Mouse (Mus musculus) liver, postnatal 0 days (tissue): ENCODE results near the gene Tpsb2. TPM values are rescaled to one million over a fixed set of nuclear protein-coding genes. Genes with fewer than 3 reads are reported as not detected.

Source experiments
- ATAC-seq: fragments of 200-750 bp; cut with Nextera tagmentation; 2 replicates; pipeline ENCODE4 v1.8.0; 2017; ENCODE audit warnings: mild to moderate bottlenecking, moderate library complexity
- DNase-seq: peaks from one replicate; pipeline ENCODE4 v3.0.0-alpha.2; 2016
- H3K27ac ChIP-seq: fragments of 300-500 bp; sonication (generic); 2 replicates; pipeline ENCODE4 v1.5.1; 2014; ENCODE audit warnings: antibody characterized with exemption, moderate library complexity, mild to moderate bottlenecking, low read depth
- H3K27me3 ChIP-seq: fragments of 300-500 bp; sonication (generic); 2 replicates; pipeline ENCODE4 v1.6.1; 2014; ENCODE audit warnings: low read length, control low read depth, mixed read lengths; ENCODE audit not compliant: insufficient read depth
- H3K36me3 ChIP-seq: fragments of 300-500 bp; sonication (generic); replicated peaks from 2 replicates; pipeline ENCODE4 v1.6.1; 2014; ENCODE audit warnings: mild to moderate bottlenecking, control low read depth, low read length, moderate library complexity, mixed read lengths; ENCODE audit not compliant: insufficient read depth
- H3K4me1 ChIP-seq: fragments of 300-500 bp; sonication (generic); 2 replicates; pipeline ENCODE4 v1.6.1; 2014; ENCODE audit warnings: antibody characterized with exemption, mild to moderate bottlenecking, control low read depth; ENCODE audit not compliant: insufficient read depth
- H3K4me2 ChIP-seq: fragments of 300-500 bp; sonication (generic); 2 replicates; pipeline ENCODE4 v1.6.1; 2014; ENCODE audit warnings: low read depth, mild to moderate bottlenecking, low read length, moderate library complexity, mixed read lengths
- H3K4me3 ChIP-seq: fragments of 300-500 bp; sonication (generic); 2 replicates; pipeline ENCODE4 v1.5.1; 2014; ENCODE audit warnings: low read depth, low read length
- H3K9ac ChIP-seq: fragments of 300-500 bp; sonication (generic); replicated peaks from 2 replicates; pipeline ENCODE4 v1.6.1; 2014; ENCODE audit warnings: mild to moderate bottlenecking, moderate library complexity
- H3K9me3 ChIP-seq: fragments of 300-500 bp; sonication (generic); 2 replicates; pipeline ENCODE4 v1.6.1; 2016; ENCODE audit warnings: mild to moderate bottlenecking, control low read depth, low read length, mixed read lengths
- CTCF ChIP-seq: sonication (generic); IDR thresholded peaks from 2 replicates; pipeline ENCODE4 v1.5.1; 2016; ENCODE audit warnings: antibody characterized with exemption, low read depth
- EP300 ChIP-seq: IDR thresholded peaks from 2 replicates; pipeline ENCODE4 v1.6.1; 2016; ENCODE audit warnings: antibody characterized with exemption, low read depth, mild to moderate bottlenecking
- WGBS: fragments of 180-500 bp; shearing (Covaris S2); extraction: QIAGEN DNeasy Blood & Tissue Kit; methylation state at CpG from one replicate; pipeline ENCODE4 v1.1.7; 2014; ENCODE audit not compliant: insufficient replicate concordance; 5-methylcytosine and 5-hydroxymethylcytosine counted together
- polyA plus RNA-seq: library from polyadenylated mRNA; unstranded; fragments of >200 nt; fragmentation: Nextera tagmentation; extraction: Ambion mirVana; gene quantifications from 2 replicates; pipeline ENCODE4 v1.2.1, GENCODE M21; 2015

Gene Tpsb2
- polyA plus RNA-seq, 1 experiment from 2014 or later, result 0.75 TPM

GRCm38 (mm10) chr17:25338218-25338617, 27.9 kb upstream of the Tpsb2 start:
- H3K4me1 ChIP-seq, result peaks cover 17% of the 10 kb centered on the region
- H3K36me3 ChIP-seq, result no peaks in the 10 kb centered on the region
- 62% methylated on average over 4 of the region's 4 CpGs for WGBS
- ATAC-seq (peak; percentile 26), DNase-seq (peak; percentile 26)
- no peak overlapping the region for H3K4me2 ChIP-seq
- peak overlapping the region; percentile 60 for H3K27ac ChIP-seq
- TF ChIP-seq EP300 (no peak), CTCF (no peak)
- no peak overlapping the region for H3K4me3 ChIP-seq
- H3K27me3 ChIP-seq, result 0 out of 2 replicates have a peak, but pooled peaks cover 4% of the 10 kb centered on the region
- no peak overlapping the region for H3K9ac ChIP-seq
- no peaks in the 10 kb centered on the region for H3K9me3 ChIP-seq

GRCm38 (mm10) chr17:25340003-25340402, 26.1 kb upstream of the Tpsb2 start:
- peak; percentile 54 for ATAC-seq
- WGBS, result 72% methylated on average over 6 of the region's 6 CpGs
- TF ChIP-seq EP300 (no peak), CTCF (no peak)
- H3K27me3 ChIP-seq, result no peaks in the 10 kb centered on the region
- no peak overlapping the region for H3K4me2 ChIP-seq
- peak; percentile 50 for DNase-seq
- no peak overlapping the region for H3K4me3 ChIP-seq
- H3K36me3 ChIP-seq, result no peaks in the 10 kb centered on the region
- H3K9me3 ChIP-seq, result no peaks in the 10 kb centered on the region
- H3K9ac ChIP-seq, result no peak overlapping the region
- peaks cover 17% of the 10 kb centered on the region for H3K4me1 ChIP-seq
- H3K27ac ChIP-seq, result peak overlapping the region; percentile 68

- ATAC-seq (peak; percentile 93), DNase-seq (peak; percentile 76)
These were observed 24.6 kb upstream of the Tpsb2 start for GRCm38 (mm10) chr17:25341490-25341889.

GRCm38 (mm10) chr17:25345462-25345861, 20.6 kb upstream of the Tpsb2 start, which contains the start of gene Tpsab1:
Gene Tpsab1 (minus strand): TSS chr17:25345562.
- TF ChIP-seq EP300 (no peak), CTCF (no peak)
- Histone ChIP-seq H3K27me3 (no peaks in the 10 kb centered on the region), H3K27ac (no peak within 1 kb of the TSS), H3K9me3 (no peaks in the 10 kb centered on the region), H3K4me1 (peaks cover 12% of the 10 kb centered on the region), H3K36me3 (no peaks in the 10 kb centered on the region), H3K4me3 (no peak within 1 kb of the TSS), H3K4me2 (no peak within 1 kb of the TSS), H3K9ac (no peak within 1 kb of the TSS)
- 77% methylated on average over 4 of the region's 4 CpGs for WGBS
- DNase-seq (no peak), ATAC-seq (no peak)

More at GRCm38 (mm10) chr17:25341490-25341889, 24.6 kb upstream of the Tpsb2 start:
- Histone ChIP-seq H3K27me3 (no peaks in the 10 kb centered on the region), H3K4me1 (peaks cover 17% of the 10 kb centered on the region), H3K9ac (no peak overlapping the region), H3K9me3 (no peaks in the 10 kb centered on the region), H3K4me3 (no peak overlapping the region), H3K36me3 (no peaks in the 10 kb centered on the region), H3K4me2 (no peak overlapping the region), H3K27ac (peak overlapping the region; percentile 71)
- TF ChIP-seq CTCF (no peak), EP300 (no peak)
- 54% methylated on average over 3 of the region's 3 CpGs for WGBS

GRCm38 (mm10) chr17:25361291-25361690, 4.8 kb upstream of the Tpsb2 start:
- H3K36me3 ChIP-seq, result no peaks in the 10 kb centered on the region
- H3K27ac ChIP-seq, result no peak overlapping the region
- no peak overlapping the region for H3K4me3 ChIP-seq
- no peak overlapping the region for H3K9ac ChIP-seq
- no peaks in the 10 kb centered on the region for H3K4me1 ChIP-seq
- H3K27me3 ChIP-seq, result no peaks in the 10 kb centered on the region
- 53% methylated on average over 2 of the region's 2 CpGs for WGBS
- ATAC-seq (no peak), DNase-seq (no peak)
- no peaks in the 10 kb centered on the region for H3K9me3 ChIP-seq
- no peak overlapping the region for H3K4me2 ChIP-seq
- no peak for TF ChIP-seq CTCF
- no peak for TF ChIP-seq EP300

GRCm38 (mm10) chr17:25363726-25364125, 2.4 kb upstream of the Tpsb2 start:
- Histone ChIP-seq H3K4me3 (no peak overlapping the region), H3K36me3 (no peaks in the 10 kb centered on the region), H3K4me1 (no peaks in the 10 kb centered on the region), H3K27me3 (no peaks in the 10 kb centered on the region), H3K9ac (no peak overlapping the region), H3K27ac (no peak overlapping the region), H3K9me3 (no peaks in the 10 kb centered on the region), H3K4me2 (no peak overlapping the region)
- DNase-seq, result peak; percentile 75
- peak; percentile 40; the same call in 1 of the 2 replicates for ATAC-seq
- peak; percentile 90 for TF ChIP-seq CTCF
- no peak for TF ChIP-seq EP300
- 0% methylated on average over 1 of the region's 1 CpGs for WGBS
